In the genomic region with DNA sequence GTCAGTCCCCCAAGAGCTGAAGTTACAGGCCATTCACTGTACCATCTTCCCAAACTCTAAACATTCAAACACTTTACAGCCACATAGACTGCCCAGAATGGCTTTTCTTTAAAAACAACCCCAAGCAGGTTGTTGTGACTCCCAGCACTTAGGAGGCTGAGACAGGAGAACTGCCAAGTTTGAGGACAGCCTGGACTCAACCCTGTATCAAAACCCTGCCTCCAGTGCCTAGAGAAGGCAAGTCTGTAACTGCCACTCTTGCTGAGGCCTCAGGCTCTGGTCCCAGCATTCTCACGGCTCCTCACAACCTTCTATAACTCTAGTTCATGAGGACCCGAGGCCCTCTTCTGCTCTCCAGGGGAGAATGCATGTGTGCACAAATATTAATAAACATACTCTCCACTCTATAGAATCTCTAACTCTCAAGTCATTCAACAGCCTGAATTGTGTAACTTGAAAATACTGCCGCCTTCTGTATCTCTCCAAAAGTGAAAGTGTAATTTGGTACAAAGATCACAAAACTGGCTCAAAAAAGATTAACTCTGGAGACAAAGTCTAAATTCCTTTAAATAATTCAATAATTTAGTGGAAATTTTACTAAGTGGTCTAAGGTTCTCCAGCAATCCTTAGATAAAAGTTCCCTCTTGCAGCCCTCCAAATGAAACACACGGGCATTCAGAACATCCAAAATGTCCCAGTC, we compare ENCODE assay signal across 12 mouse cellular contexts. TPM values are rescaled to one million over a fixed set of nuclear protein-coding genes. Genes with fewer than 3 reads are reported as not detected.
DNase-seq lines count a peak whose midpoint lies in the region; ATAC-seq and TF ChIP-seq lines count a peak whose summit lies in the region.
"Had no signal": no experiment of that assay in that cellular context is flagged by ENCODE, and none has a peak within 500 bp of the region (broad histone marks: within the 10 kb centered on the region; RNA-seq: fewer than 3 reads in every experiment).

No protein-coding gene starts in this region.

- H3K4me1 ChIP-seq in forebrain, embryonic 13.5 days, result peaks cover 34% of the 10 kb centered on the region
- H3K4me1 ChIP-seq in forebrain, embryonic 12.5 days, result peaks cover 31% of the 10 kb centered on the region
- H3K4me1 ChIP-seq in kidney, embryonic 16.5 days (ENCODE audit: insufficient read depth, low read length), result peaks cover 28% of the 10 kb centered on the region
- no peaks in the 10 kb centered on the region for H3K4me1 ChIP-seq in ES-Bruce4 (ENCODE audit: control insufficient read depth, insufficient read depth, low read length)
- peaks cover 57% of the 10 kb centered on the region for H3K4me1 ChIP-seq in liver, embryonic 12.5 days

- no peak for ATAC-seq in forebrain, embryonic 13.5 days
- ATAC-seq in forebrain, embryonic 12.5 days (ENCODE audit: low FRiP score), result no peak
- no peak for ATAC-seq in kidney, embryonic 16.5 days (ENCODE audit: low FRiP score, low TSS enrichment)
- ATAC-seq in liver, embryonic 12.5 days, result no peak

- no peak overlapping the region for H3K4me3 ChIP-seq in forebrain, embryonic 13.5 days
- H3K4me3 ChIP-seq in forebrain, embryonic 12.5 days (replicated peaks), result no peak overlapping the region
- H3K4me3 ChIP-seq in kidney, embryonic 16.5 days (ENCODE audit: low read length), result 0 out of 2 replicates have a peak overlapping the region, but pooled peaks have one; percentile 0
- 0 out of 2 replicates have a peak overlapping the region, but pooled peaks have one; percentile 17 for H3K4me3 ChIP-seq in ES-Bruce4 (ENCODE audit: low read depth, low read length)
- H3K4me3 ChIP-seq in liver, embryonic 12.5 days, result no peak overlapping the region
- H3K4me3 ChIP-seq: hindbrain, embryonic 12.5 days had no signal

- H3K9ac ChIP-seq in forebrain, embryonic 13.5 days, result no peak overlapping the region
- H3K9ac ChIP-seq in forebrain, embryonic 12.5 days, result no peak overlapping the region
- H3K9ac ChIP-seq in kidney, embryonic 16.5 days (replicated peaks; ENCODE audit: low read length), result no peak overlapping the region
- H3K9ac ChIP-seq in ES-Bruce4 (ENCODE audit: low read depth, poor library complexity, severe bottlenecking), result no peak overlapping the region
- peak overlapping the region; percentile 27; the same call in 1 of the 2 replicates for H3K9ac ChIP-seq in liver, embryonic 12.5 days
- H3K9ac ChIP-seq: hindbrain, embryonic 12.5 days; midbrain, embryonic 12.5 days had no signal

- no peak for TF ChIP-seq POLR2A in ES-Bruce4 (IDR thresholded peaks at IDR 0.05; ENCODE audit: insufficient read depth, low read length)

- no peak for TF ChIP-seq EP300 in ES-Bruce4 (IDR thresholded peaks at IDR 0.05; ENCODE audit: insufficient read depth, low read depth, low read length)

- no peak for DNase-seq in kidney, postnatal 10 days
- DNase-seq in gastrocnemius, postnatal 4 days (ENCODE audit: low spot score in 2 of 2), result no peak
- DNase-seq in thymus, postnatal 25 days, result no peak
- DNase-seq: cerebellum, adult 2 months; layer of hippocampus, postnatal 36 days had no signal

- H3K4me2 ChIP-seq in forebrain, embryonic 13.5 days, result 0 out of 2 replicates have a peak overlapping the region, but pooled peaks have one; percentile 2
- no peak overlapping the region for H3K4me2 ChIP-seq in forebrain, embryonic 12.5 days
- peak overlapping the region; percentile 22; the same call in 1 of the 2 replicates for H3K4me2 ChIP-seq in kidney, embryonic 16.5 days (replicated peaks; ENCODE audit: low read depth, low read length)
- peak overlapping the region; percentile 47 for H3K4me2 ChIP-seq in liver, embryonic 12.5 days

- H3K27ac ChIP-seq in forebrain, embryonic 13.5 days, result no peak overlapping the region
- H3K27ac ChIP-seq in forebrain, embryonic 12.5 days, result no peak overlapping the region
- no peak overlapping the region for H3K27ac ChIP-seq in kidney, embryonic 16.5 days (ENCODE audit: low read length)
- H3K27ac ChIP-seq in ES-Bruce4 (ENCODE audit: insufficient read depth, low read length), result peak overlapping the region; percentile 33; the same call in 1 of the 2 replicates
- H3K27ac ChIP-seq in liver, embryonic 12.5 days, result peak overlapping the region; percentile 41; the same call in 1 of the 2 replicates
- H3K27ac ChIP-seq: hindbrain, embryonic 12.5 days; midbrain, embryonic 12.5 days had no signal

- no peaks in the 10 kb centered on the region for H3K9me3 ChIP-seq in forebrain, embryonic 13.5 days (replicated peaks)
- no peaks in the 10 kb centered on the region for H3K9me3 ChIP-seq in forebrain, embryonic 12.5 days
- H3K9me3 ChIP-seq in kidney, embryonic 16.5 days (ENCODE audit: low read length), result no peaks in the 10 kb centered on the region
- H3K9me3 ChIP-seq in ES-Bruce4 (replicated peaks; ENCODE audit: control insufficient read depth, insufficient read depth, low read length, poor library complexity, severe bottlenecking), result no peaks in the 10 kb centered on the region
- no peaks in the 10 kb centered on the region for H3K9me3 ChIP-seq in liver, embryonic 12.5 days (replicated peaks)
- H3K9me3 ChIP-seq: hindbrain, embryonic 12.5 days; midbrain, embryonic 12.5 days had no signal

- WGBS in forebrain, embryonic 13.5 days, result 87% methylated on average over 4 of the region's 4 CpGs
- 86% methylated on average over 4 of the region's 4 CpGs for WGBS in forebrain, embryonic 12.5 days
- WGBS in kidney, embryonic 16.5 days, result 71% methylated on average over 4 of the region's 4 CpGs
- WGBS in liver, embryonic 12.5 days (ENCODE audit: insufficient replicate concordance), result 58% methylated on average over 4 of the region's 4 CpGs

- H3K36me3 ChIP-seq in forebrain, embryonic 13.5 days (ENCODE audit: poor library complexity, severe bottlenecking), result no peaks in the 10 kb centered on the region
- H3K36me3 ChIP-seq in forebrain, embryonic 12.5 days (replicated peaks), result no peaks in the 10 kb centered on the region
- H3K36me3 ChIP-seq in kidney, embryonic 16.5 days (ENCODE audit: insufficient read depth, low read length), result no peaks in the 10 kb centered on the region
- H3K36me3 ChIP-seq in ES-Bruce4 (ENCODE audit: control insufficient read depth, insufficient read depth, low read length, poor library complexity, severe bottlenecking), result no peaks in the 10 kb centered on the region
- H3K36me3 ChIP-seq in liver, embryonic 12.5 days, result 0 out of 2 replicates have a peak, but pooled peaks cover 6% of the 10 kb centered on the region
- H3K36me3 ChIP-seq: hindbrain, embryonic 12.5 days; midbrain, embryonic 12.5 days had no signal

- TF ChIP-seq CTCF in ES-Bruce4 (IDR thresholded peaks at IDR 0.05; ENCODE audit: low read depth, low read length), result no peak

- H3K27me3 ChIP-seq in forebrain, embryonic 13.5 days, result no peaks in the 10 kb centered on the region
- H3K27me3 ChIP-seq in forebrain, embryonic 12.5 days, result no peaks in the 10 kb centered on the region
- no peaks in the 10 kb centered on the region for H3K27me3 ChIP-seq in kidney, embryonic 16.5 days (ENCODE audit: insufficient read depth, low read length)
- H3K27me3 ChIP-seq in ES-Bruce4 (ENCODE audit: control insufficient read depth, insufficient read depth, low read length, poor library complexity, severe bottlenecking), result no peaks in the 10 kb centered on the region
- no peaks in the 10 kb centered on the region for H3K27me3 ChIP-seq in liver, embryonic 12.5 days (replicated peaks)
- H3K27me3 ChIP-seq: hindbrain, embryonic 12.5 days; midbrain, embryonic 12.5 days had no signal

RNA-seq across cellular contexts. Expression of gene Brd4, which starts 2.8 kb away (rescaled TPM):
- polyA plus RNA-seq in forebrain, embryonic 13.5 days (2015; fragmentation: Nextera tagmentation; extraction: Ambion mirVana), result 84.5 and 87.1 TPM in 2 replicates
- 103 and 112 TPM in 2 replicates for polyA plus RNA-seq in forebrain, embryonic 12.5 days (2016; fragmentation: Nextera tagmentation; extraction: Ambion mirVana)
- 84.5 and 99.3 TPM in 2 replicates for polyA plus RNA-seq in kidney, embryonic 16.5 days (2015; fragmentation: Nextera tagmentation; extraction: Ambion mirVana)
- polyA plus RNA-seq in ES-Bruce4 (2011; ENCODE audit: insufficient read depth, insufficient read length, low read depth, missing spikeins), result 190 and 191 TPM in 2 replicates
- 55.1 and 56.5 TPM in 2 replicates for polyA plus RNA-seq in liver, embryonic 12.5 days (2016; fragmentation: Nextera tagmentation; extraction: Ambion mirVana)
- total RNA-seq in gastrocnemius, postnatal 4 days (2021), result 10 to 100 TPM; 86.5 to 98.4 TPM

RNA-seq across cellular contexts. Expression of gene Akap8, which starts 39.3 kb away (rescaled TPM):
- polyA plus RNA-seq in forebrain, embryonic 13.5 days (2015; fragmentation: Nextera tagmentation; extraction: Ambion mirVana), result 112 and 114 TPM in 2 replicates
- 143 and 145 TPM in 2 replicates for polyA plus RNA-seq in forebrain, embryonic 12.5 days (2016; fragmentation: Nextera tagmentation; extraction: Ambion mirVana)
- polyA plus RNA-seq in kidney, embryonic 16.5 days (2015; fragmentation: Nextera tagmentation; extraction: Ambion mirVana), result 112 and 126 TPM in 2 replicates
- 135 and 154 TPM in 2 replicates for polyA plus RNA-seq in ES-Bruce4 (2011; ENCODE audit: insufficient read depth, insufficient read length, low read depth, missing spikeins)
- 72.1 and 73.5 TPM in 2 replicates for polyA plus RNA-seq in liver, embryonic 12.5 days (2016; fragmentation: Nextera tagmentation; extraction: Ambion mirVana)
- 10 to 100 TPM; 50.8 to 75.1 TPM for total RNA-seq in gastrocnemius, postnatal 4 days (2021)

Comparison
In these comparisons a context has a peak if more than half of its experiments do, and no peak if none do; other contexts are left out.
1. H3K27ac ChIP-seq: peak in ES-Bruce4 (single experiment) and liver, embryonic 12.5 days (single experiment); none in forebrain, embryonic 13.5 days (single experiment), forebrain, embryonic 12.5 days (single experiment) and kidney, embryonic 16.5 days (single experiment).
2. H3K4me3 ChIP-seq: peak in kidney, embryonic 16.5 days (single experiment) and ES-Bruce4 (single experiment); none in forebrain, embryonic 13.5 days (single experiment), forebrain, embryonic 12.5 days (single experiment) and liver, embryonic 12.5 days (single experiment).